Mouse (Mus musculus) intestine, postnatal 0 days (tissue): Measurements from ENCODE around the gene Rag1. TPM values are rescaled to one million over a fixed set of nuclear protein-coding genes. Genes with fewer than 3 reads are reported as not detected.

Experiments used
- ATAC-seq: fragments of 200-750 bp; cut with Nextera tagmentation; 2 replicates; pipeline ENCODE4 v1.8.0; 2017; ENCODE audit warnings: mild to moderate bottlenecking, moderate TSS enrichment, moderate library complexity
- H3K27ac ChIP-seq: fragments of 300-500 bp; sonication (generic); 2 replicates; pipeline ENCODE4 v1.5.1; 2014; ENCODE audit warnings: mild to moderate bottlenecking, low read depth, low read length, moderate library complexity
- H3K27me3 ChIP-seq: fragments of 300-500 bp; sonication (generic); replicated peaks from 2 replicates; pipeline ENCODE4 v1.6.1; 2014; ENCODE audit warnings: low read length, mixed read lengths; ENCODE audit not compliant: control insufficient read depth, insufficient read depth
- H3K36me3 ChIP-seq: fragments of 300-500 bp; sonication (generic); 2 replicates; pipeline ENCODE4 v1.6.1; 2014; ENCODE audit warnings: mild to moderate bottlenecking, moderate library complexity; ENCODE audit not compliant: control insufficient read depth, insufficient read depth
- H3K4me1 ChIP-seq: fragments of 300-500 bp; sonication (generic); replicated peaks from 2 replicates; pipeline ENCODE4 v1.6.1; 2014; ENCODE audit warnings: antibody characterized with exemption, low read length, mixed read lengths; ENCODE audit not compliant: control insufficient read depth, insufficient read depth
- H3K4me2 ChIP-seq: fragments of 300-500 bp; sonication (generic); replicated peaks from 2 replicates; pipeline ENCODE4 v1.6.1; 2014; ENCODE audit warnings: low read depth, mild to moderate bottlenecking, moderate library complexity
- H3K4me3 ChIP-seq: fragments of 300-500 bp; sonication (generic); 2 replicates; pipeline ENCODE4 v1.5.1; 2014; ENCODE audit warnings: low read depth, low read length
- H3K9ac ChIP-seq: fragments of 300-500 bp; sonication (generic); 2 replicates; pipeline ENCODE4 v1.6.1; 2014; ENCODE audit warnings: mild to moderate bottlenecking, low read depth, low read length
- H3K9me3 ChIP-seq: fragments of 300-500 bp; sonication (generic); 2 replicates; pipeline ENCODE4 v1.6.1; 2016; ENCODE audit warnings: mixed run types; ENCODE audit not compliant: control insufficient read depth
- CTCF ChIP-seq: sonication (generic); IDR thresholded peaks from 2 replicates; pipeline ENCODE4 v1.5.1; 2016; ENCODE audit warnings: low read depth, mild to moderate bottlenecking, control low read depth, antibody characterized with exemption, moderate library complexity
- WGBS: fragments of 180-500 bp; shearing (Covaris S2); extraction: QIAGEN DNeasy Blood & Tissue Kit; methylation state at CpG from one replicate; pipeline ENCODE4 v1.1.7; 2014; 5-methylcytosine and 5-hydroxymethylcytosine counted together
- polyA plus RNA-seq: library from polyadenylated mRNA; unstranded; fragments of >200 nt; fragmentation: Nextera tagmentation; extraction: Ambion mirVana; gene quantifications from 2 replicates; pipeline ENCODE4 v1.2.1, GENCODE M21; 2015

Rag1 gene
- polyA plus RNA-seq, 1 experiment from 2014 or later, result not detected

DNA sequence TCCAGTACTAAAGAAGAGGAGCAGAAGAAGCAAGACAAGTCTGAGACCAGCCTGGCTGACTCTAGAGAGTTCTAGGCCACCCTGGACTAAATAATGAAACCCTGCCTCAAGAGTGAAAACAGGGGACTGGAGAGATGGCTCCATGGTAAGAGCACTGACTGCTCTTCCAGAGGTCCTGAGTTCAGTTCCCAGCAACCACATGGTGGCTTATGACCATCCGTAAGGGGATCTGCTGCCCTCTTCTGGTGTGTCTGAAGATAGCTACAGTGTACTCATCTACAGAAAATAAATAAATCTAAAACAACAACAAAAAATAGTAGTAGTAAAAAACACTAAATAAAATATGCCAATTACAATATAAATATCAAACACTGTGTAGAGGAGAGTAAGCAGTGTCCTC lies 3.5 kb downstream of the Rag1 start:
- Histone ChIP-seq H3K27ac (no peak overlapping the region), H3K9me3 (no peaks in the 10 kb centered on the region), H3K4me3 (no peak overlapping the region), H3K27me3 (no peaks in the 10 kb centered on the region), H3K36me3 (no peaks in the 10 kb centered on the region), H3K9ac (no peak overlapping the region), H3K4me1 (no peaks in the 10 kb centered on the region), H3K4me2 (no peak overlapping the region)
- TF ChIP-seq CTCF, result no peak
- ATAC-seq, result no peak
- 87% methylated on average over 1 of the region's 1 CpGs for WGBS

DNA sequence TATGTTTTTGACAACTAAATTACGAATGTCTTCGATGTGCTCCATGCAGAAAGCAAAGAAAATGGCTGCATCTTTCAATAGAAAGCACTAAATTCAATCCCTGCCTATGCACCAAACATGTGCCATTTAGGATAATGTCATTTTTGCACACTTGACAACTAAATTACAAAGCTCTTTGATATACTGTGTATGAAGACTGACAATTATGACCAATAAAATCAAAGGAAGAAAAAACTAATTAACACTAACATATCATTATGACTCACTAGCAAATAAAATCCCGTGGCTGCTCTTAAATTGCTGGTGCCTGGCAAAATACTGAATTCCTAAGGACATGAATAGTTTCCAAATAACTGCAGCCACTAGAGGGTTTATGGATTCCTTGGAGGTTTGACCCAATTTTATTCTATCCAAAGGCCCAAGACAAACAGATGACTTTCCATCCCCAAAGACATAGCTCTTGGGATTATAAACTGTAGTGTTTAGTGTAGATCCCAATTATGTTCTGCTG lies 9.4 kb downstream of the Rag1 start:
- no peaks in the 10 kb centered on the region for H3K27me3 ChIP-seq
- no peak for ATAC-seq
- no peak overlapping the region for H3K27ac ChIP-seq
- no peaks in the 10 kb centered on the region for H3K36me3 ChIP-seq
- H3K9ac ChIP-seq, result no peak overlapping the region
- TF ChIP-seq CTCF, result no peak
- no peaks in the 10 kb centered on the region for H3K4me1 ChIP-seq
- H3K4me2 ChIP-seq, result no peak overlapping the region
- no peaks in the 10 kb centered on the region for H3K9me3 ChIP-seq
- WGBS, result 72% methylated on average over 3 of the region's 3 CpGs
- H3K4me3 ChIP-seq, result no peak overlapping the region

DNA sequence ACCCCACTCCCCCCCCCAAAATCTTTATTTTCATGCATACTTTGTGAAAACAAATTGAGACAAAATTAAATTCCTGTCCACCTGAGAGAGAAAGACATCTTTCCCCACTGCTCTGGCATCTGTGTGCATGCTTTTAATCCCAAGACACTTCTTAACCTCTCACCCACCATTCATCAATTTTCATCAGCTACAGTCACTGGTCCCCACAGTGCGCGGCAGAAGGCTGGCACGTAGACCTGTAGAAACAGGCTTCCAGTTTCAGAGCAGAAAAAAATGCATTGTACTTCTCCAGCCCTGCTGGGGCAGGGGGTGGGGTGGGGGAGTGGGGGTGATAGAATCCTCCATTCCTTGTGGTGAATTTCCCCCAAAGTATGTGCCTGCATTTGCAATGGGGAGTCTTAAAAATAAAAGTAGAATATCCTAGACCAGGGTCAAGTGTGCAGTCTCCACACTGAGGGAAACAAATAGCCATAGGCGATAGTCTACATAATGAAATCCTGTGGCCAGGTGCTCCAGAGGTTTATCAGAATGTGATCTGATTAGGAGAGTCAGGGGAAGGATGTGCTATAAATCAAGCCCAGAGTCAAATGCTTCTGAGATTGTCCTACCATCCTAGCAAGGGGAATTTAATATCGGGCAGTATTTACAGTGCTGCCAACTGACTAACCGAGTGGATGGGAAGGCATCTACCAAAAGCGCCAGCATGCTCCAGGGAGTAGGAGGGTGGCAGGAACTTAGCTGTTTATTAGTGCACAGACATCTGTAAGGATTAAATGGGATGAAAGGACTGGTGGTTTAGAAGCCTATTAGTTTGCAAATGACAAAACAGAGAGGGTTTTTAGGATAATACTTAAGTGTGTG lies 10.1 kb downstream of the Rag1 start:
- WGBS, result 65% methylated on average over 7 of the region's 7 CpGs
- no peak for TF ChIP-seq CTCF
- no peak overlapping the region for H3K4me2 ChIP-seq
- no peaks in the 10 kb centered on the region for H3K9me3 ChIP-seq
- no peaks in the 10 kb centered on the region for H3K27me3 ChIP-seq
- no peak overlapping the region for H3K9ac ChIP-seq
- no peaks in the 10 kb centered on the region for H3K36me3 ChIP-seq
- no peaks in the 10 kb centered on the region for H3K4me1 ChIP-seq
- ATAC-seq, result no peak
- no peak overlapping the region for H3K4me3 ChIP-seq
- H3K27ac ChIP-seq, result no peak overlapping the region

DNA sequence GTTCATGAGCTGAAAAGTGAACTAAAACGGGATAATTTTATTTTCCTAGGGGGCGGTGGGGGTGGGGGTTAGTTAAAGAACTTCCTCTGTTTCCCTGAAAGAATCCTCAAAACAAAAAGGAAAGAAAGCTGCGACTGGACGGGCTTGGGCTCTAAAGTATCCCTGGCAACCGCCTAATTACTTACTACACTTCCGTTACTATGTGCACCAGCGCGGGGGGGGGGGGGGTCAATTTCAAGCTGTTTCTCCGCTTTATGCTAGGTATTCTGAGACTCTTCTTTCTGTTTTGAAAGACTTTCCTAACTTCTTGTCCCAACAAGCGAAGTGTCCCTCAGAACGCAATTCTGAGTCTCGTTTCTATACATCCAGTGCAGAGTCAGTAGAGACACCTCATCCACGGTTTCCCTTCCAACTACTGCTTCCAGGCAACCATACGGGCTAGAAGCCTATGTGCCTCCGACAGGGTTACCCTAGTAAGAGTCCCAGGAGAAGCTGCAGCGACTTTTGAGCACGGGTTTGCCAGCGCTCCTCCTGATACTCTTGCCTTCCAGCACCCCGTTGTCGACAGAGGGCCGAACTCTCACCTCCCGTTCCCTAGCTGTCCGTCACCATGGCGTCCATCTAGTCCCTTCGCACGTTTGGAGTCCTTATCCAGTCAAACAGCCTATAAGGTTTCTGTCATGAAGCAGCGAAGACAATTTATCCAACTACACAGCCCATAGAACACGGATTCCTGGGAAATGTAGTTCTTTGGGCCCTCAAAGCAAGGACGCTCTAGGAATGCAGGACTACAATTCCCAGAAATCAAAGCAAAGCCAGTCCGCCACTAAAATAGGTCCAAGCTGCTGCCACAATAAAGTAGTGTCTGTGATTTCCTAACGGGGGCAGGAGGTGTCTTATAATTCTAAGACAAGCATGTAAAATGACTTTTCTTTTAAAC lies 20.7 kb downstream of the Rag1 start:
- H3K9me3 ChIP-seq, result no peaks in the 10 kb centered on the region
- H3K9ac ChIP-seq, result peak overlapping the region; percentile 41; the same call in 1 of the 2 replicates
- no peaks in the 10 kb centered on the region for H3K36me3 ChIP-seq
- 0 out of 2 replicates have a peak, but pooled peaks have one; percentile 10 for TF ChIP-seq CTCF
- H3K4me2 ChIP-seq, result peak overlapping the region; percentile 68
- WGBS, result 2% methylated on average over 31 of the region's 31 CpGs
- peak overlapping the region; percentile 42 for H3K27ac ChIP-seq
- H3K4me3 ChIP-seq, result peak overlapping the region; percentile 63
- peak; percentile 99 for ATAC-seq
- H3K4me1 ChIP-seq, result no peaks in the 10 kb centered on the region
- no peaks in the 10 kb centered on the region for H3K27me3 ChIP-seq

DNA sequence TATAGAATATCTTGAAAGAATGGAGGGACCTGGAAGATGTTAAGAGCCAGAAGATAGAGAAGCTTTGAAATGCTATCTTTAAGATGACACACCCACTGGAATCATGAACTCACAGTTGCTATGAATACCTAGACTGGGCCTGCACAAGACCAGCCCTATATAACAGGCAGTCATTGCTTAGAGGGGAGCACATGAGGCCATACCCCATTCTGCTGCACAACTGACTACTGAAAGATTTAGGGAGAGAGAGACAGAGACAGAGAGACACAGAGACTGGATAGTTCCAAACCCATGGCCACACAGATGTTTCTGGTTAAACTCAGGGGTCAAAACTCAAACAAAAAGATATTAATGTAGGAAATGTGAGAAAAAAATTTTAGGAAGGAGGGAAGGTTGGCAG lies 22.1 kb downstream of the Rag1 start:
- no peak for ATAC-seq
- no peak for TF ChIP-seq CTCF
- Histone ChIP-seq H3K36me3 (no peaks in the 10 kb centered on the region), H3K4me3 (no peak overlapping the region), H3K27ac (no peak overlapping the region), H3K4me2 (no peak overlapping the region), H3K9me3 (no peaks in the 10 kb centered on the region), H3K27me3 (no peaks in the 10 kb centered on the region), H3K4me1 (no peaks in the 10 kb centered on the region), H3K9ac (no peak overlapping the region)

DNA sequence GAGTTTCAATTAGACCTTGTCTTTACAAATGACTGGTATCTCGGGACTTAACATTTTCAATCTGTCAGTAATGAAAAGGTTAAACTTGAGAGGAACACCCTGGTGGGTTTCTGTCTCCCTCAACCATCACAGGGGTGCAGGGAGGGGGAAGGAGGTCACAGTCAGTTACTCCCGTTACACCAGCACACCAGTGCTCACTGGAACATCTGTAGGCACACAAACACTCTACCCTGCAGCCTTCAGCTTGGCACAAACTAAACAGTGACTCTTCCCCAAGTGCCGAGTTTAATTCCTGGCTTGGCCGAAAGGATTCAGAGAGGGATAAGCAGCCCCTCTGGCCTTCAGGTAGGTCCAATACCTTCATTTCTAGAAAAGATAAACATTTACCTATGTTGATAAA lies 24.8 kb downstream of the Rag1 start, which contains the start of gene Rag2:
Gene Rag2 (plus strand): TSS at position 193 of the 400 bp plus-strand sequence.
- H3K27ac ChIP-seq, result no peak within 1 kb of the TSS
- WGBS, result 55% methylated on average over 4 of the region's 4 CpGs
- no peaks in the 10 kb centered on the region for H3K9me3 ChIP-seq
- no peaks in the 10 kb centered on the region for H3K27me3 ChIP-seq
- no peak within 1 kb of the TSS for H3K4me2 ChIP-seq
- no peak for TF ChIP-seq CTCF
- no peaks in the 10 kb centered on the region for H3K4me1 ChIP-seq
- H3K4me3 ChIP-seq, result no peak within 1 kb of the TSS
- no peak for ATAC-seq
- no peaks in the 10 kb centered on the region for H3K36me3 ChIP-seq
- H3K9ac ChIP-seq, result no peak within 1 kb of the TSS
